Mouse (Mus musculus) brain, embryonic 14.5 days (tissue): ENCODE data around the gene Dock8.

Experiments used
- CTCF ChIP-seq: fragments of 200-500 bp; IDR thresholded peaks from 2 replicates; pipeline ENCODE4 v1.5.1; 2012; ENCODE audit warnings: inconsistent platforms, mild to moderate bottlenecking, moderate library complexity, borderline replicate concordance; ENCODE audit not compliant: insufficient read depth, insufficient read length; ENCODE audit errors: extremely low read depth
- POLR2A ChIP-seq: fragments of 200-500 bp; IDR thresholded peaks from 2 replicates; pipeline ENCODE4 v1.6.1; 2012; ENCODE audit warnings: mild to moderate bottlenecking, inconsistent platforms, borderline replicate concordance; ENCODE audit not compliant: poor library complexity, insufficient read depth, insufficient read length, severe bottlenecking; ENCODE audit errors: extremely low read depth

- no peak for TF ChIP-seq CTCF
- no peak for TF ChIP-seq POLR2A
Measured at GRCm38 (mm10) chr19:25000153-25000552, 819 bp downstream of the Dock8 start.
